Mouse (Mus musculus) neural tube, embryonic 15.5 days (tissue): ENCODE results near the gene Hexim2. TPM values are rescaled to one million over a fixed set of nuclear protein-coding genes. Genes with fewer than 3 reads are reported as not detected.

ENCODE experiments used
- ATAC-seq: fragments of 200-750 bp; cut with Nextera tagmentation; 2 replicates; pipeline ENCODE4 v1.8.0; 2017; ENCODE audit warnings: mild to moderate bottlenecking, moderate TSS enrichment, moderate library complexity; ENCODE audit not compliant: low FRiP score
- H3K27ac ChIP-seq: fragments of 300-500 bp; sonication (generic); replicated peaks from 2 replicates; pipeline ENCODE4 v1.5.1; 2015; ENCODE audit warnings: mild to moderate bottlenecking, inconsistent platforms
- H3K27me3 ChIP-seq: fragments of 300-500 bp; sonication (generic); replicated peaks from 2 replicates; pipeline ENCODE4 v1.6.1; 2015; ENCODE audit warnings: inconsistent platforms
- H3K36me3 ChIP-seq: fragments of 300-500 bp; sonication (generic); 2 replicates; pipeline ENCODE4 v1.6.1; 2015; ENCODE audit warnings: inconsistent platforms
- H3K4me1 ChIP-seq: fragments of 300-500 bp; sonication (generic); 2 replicates; pipeline ENCODE4 v1.6.1; 2015; ENCODE audit warnings: inconsistent platforms
- H3K4me2 ChIP-seq: fragments of 300-500 bp; sonication (generic); 2 replicates; pipeline ENCODE4 v1.6.1; 2015; ENCODE audit warnings: inconsistent platforms, mild to moderate bottlenecking, moderate library complexity
- H3K4me3 ChIP-seq: fragments of 300-500 bp; sonication (generic); replicated peaks from 2 replicates; pipeline ENCODE4 v1.5.1; 2015; ENCODE audit warnings: mild to moderate bottlenecking, inconsistent platforms
- H3K9ac ChIP-seq: fragments of 300-500 bp; sonication (generic); replicated peaks from 2 replicates; pipeline ENCODE4 v1.6.1; 2015; ENCODE audit warnings: mild to moderate bottlenecking, inconsistent platforms
- H3K9me3 ChIP-seq: fragments of 300-500 bp; sonication (generic); replicated peaks from 2 replicates; pipeline ENCODE4 v1.6.1; 2016; ENCODE audit warnings: inconsistent platforms
- WGBS: fragments of 180-500 bp; shearing (Covaris S2); methylation state at CpG from one replicate; pipeline ENCODE4 v1.1.7; 2015; ENCODE audit warnings: mixed read lengths; 5-methylcytosine and 5-hydroxymethylcytosine counted together
- polyA plus RNA-seq: library from polyadenylated mRNA; unstranded; fragments of >200 nt; fragmentation: Nextera tagmentation; extraction: Ambion mirVana; gene quantifications from 2 replicates; pipeline ENCODE4 v1.2.1, GENCODE M21; 2015

Hexim2 gene
- polyA plus RNA-seq, 1 experiment from 2014 or later, result 28.4 TPM

- 76% methylated on average over 4 of the region's 4 CpGs for WGBS
- Histone ChIP-seq H3K27ac (no peak overlapping the region), H3K36me3 (no peaks in the 10 kb centered on the region), H3K9ac (no peak overlapping the region), H3K4me3 (no peak overlapping the region), H3K27me3 (peaks cover 33% of the 10 kb centered on the region), H3K4me1 (peaks cover 41% of the 10 kb centered on the region), H3K4me2 (no peak overlapping the region), H3K9me3 (no peaks in the 10 kb centered on the region)
- no peak for ATAC-seq
These were observed 18.5 kb upstream of the Hexim2 start for GRCm38 (mm10) chr11:103113771-103114170.

- peak overlapping the region; percentile 61 for H3K4me2 ChIP-seq
- peak overlapping the region; percentile 74 for H3K9ac ChIP-seq
- peak overlapping the region; percentile 63 for H3K4me3 ChIP-seq
- peaks cover 45% of the 10 kb centered on the region for H3K4me1 ChIP-seq
- no peaks in the 10 kb centered on the region for H3K36me3 ChIP-seq
- no peak for ATAC-seq
- H3K27me3 ChIP-seq, result peaks cover 33% of the 10 kb centered on the region
- H3K9me3 ChIP-seq, result no peaks in the 10 kb centered on the region
- H3K27ac ChIP-seq, result peak overlapping the region; percentile 97
- 85% methylated on average over 11 of the region's 11 CpGs for WGBS
These were observed 17.8 kb upstream of the Hexim2 start for GRCm38 (mm10) chr11:103114270-103114943.

- whole genome bisulfite sequencing, result under 1% methylated on average over 34 of the region's 34 CpGs
- peak overlapping the region; percentile 97 for H3K27ac ChIP-seq
- H3K4me1 ChIP-seq, result peaks cover 45% of the 10 kb centered on the region
- no peaks in the 10 kb centered on the region for H3K9me3 ChIP-seq
- peak overlapping the region; percentile 74 for H3K9ac ChIP-seq
- H3K27me3 ChIP-seq, result peaks cover 33% of the 10 kb centered on the region
- H3K4me2 ChIP-seq, result peak overlapping the region; percentile 61
- H3K36me3 ChIP-seq, result no peaks in the 10 kb centered on the region
- peak; percentile 79 for ATAC-seq
- peak overlapping the region; percentile 63 for H3K4me3 ChIP-seq
These were observed 16.8 kb upstream of the Hexim2 start for GRCm38 (mm10) chr11:103115163-103116007.

- Histone ChIP-seq H3K4me1 (peaks cover 44% of the 10 kb centered on the region), H3K9me3 (no peaks in the 10 kb centered on the region), H3K36me3 (no peaks in the 10 kb centered on the region), H3K27me3 (peaks cover 25% of the 10 kb centered on the region), H3K4me3 (peak within 1 kb of the TSS; percentile 63), H3K4me2 (peak within 1 kb of the TSS; percentile 90), H3K9ac (peak within 1 kb of the TSS; percentile 74), H3K27ac (peak within 1 kb of the TSS; percentile 97)
- WGBS, result under 1% methylated on average over 53 of the region's 53 CpGs
- ATAC-seq, result peak; percentile 95
These were observed 16.0 kb upstream of the Hexim2 start, which contains the start of gene Hexim1 for GRCm38 (mm10) chr11:103116008-103116818. Hexim1 (plus strand) TSS chr11:103116231.

GRCm38 (mm10) chr11:103116959-103117590, 15.2 kb upstream of the Hexim2 start:
- Histone ChIP-seq H3K4me2 (peak overlapping the region; percentile 90), H3K27ac (peak overlapping the region; percentile 95), H3K27me3 (peaks cover 16% of the 10 kb centered on the region), H3K9ac (peak overlapping the region; percentile 67), H3K36me3 (no peaks in the 10 kb centered on the region), H3K4me1 (peaks cover 36% of the 10 kb centered on the region), H3K9me3 (no peaks in the 10 kb centered on the region), H3K4me3 (peak overlapping the region; percentile 63)
- WGBS, result under 1% methylated on average over 35 of the region's 35 CpGs
- peak; percentile 33; the same call in 1 of the 2 replicates for ATAC-seq

- Histone ChIP-seq H3K9ac (peak overlapping the region; percentile 67), H3K36me3 (no peaks in the 10 kb centered on the region), H3K27me3 (peaks cover 11% of the 10 kb centered on the region; the same call in 1 of the 2 replicates), H3K27ac (peak overlapping the region; percentile 95), H3K4me2 (peak overlapping the region; percentile 90), H3K9me3 (no peaks in the 10 kb centered on the region), H3K4me1 (peaks cover 31% of the 10 kb centered on the region), H3K4me3 (peak overlapping the region; percentile 63)
- WGBS, result under 1% methylated on average over 38 of the region's 38 CpGs
- ATAC-seq, result no peak
These were observed 14.6 kb upstream of the Hexim2 start for GRCm38 (mm10) chr11:103117591-103118009.

GRCm38 (mm10) chr11:103118866-103119265, 13.4 kb upstream of the Hexim2 start:
- peak overlapping the region; percentile 18; the same call in 1 of the 2 replicates for H3K9ac ChIP-seq
- no peak overlapping the region for H3K27ac ChIP-seq
- H3K4me2 ChIP-seq, result peak overlapping the region; percentile 90
- WGBS, result 85% methylated on average over 2 of the region's 2 CpGs
- no peaks in the 10 kb centered on the region for H3K27me3 ChIP-seq
- ATAC-seq, result no peak
- peaks cover 30% of the 10 kb centered on the region for H3K4me1 ChIP-seq
- H3K4me3 ChIP-seq, result peak overlapping the region; percentile 63
- H3K36me3 ChIP-seq, result no peaks in the 10 kb centered on the region
- no peaks in the 10 kb centered on the region for H3K9me3 ChIP-seq

GRCm38 (mm10) chr11:103119609-103120008, 12.6 kb upstream of the Hexim2 start:
- Histone ChIP-seq H3K4me2 (no peak overlapping the region; the same call in 1 of the 2 replicates), H3K36me3 (no peaks in the 10 kb centered on the region), H3K4me3 (no peak overlapping the region), H3K27ac (no peak overlapping the region), H3K9ac (no peak overlapping the region), H3K4me1 (peaks cover 26% of the 10 kb centered on the region), H3K27me3 (no peaks in the 10 kb centered on the region), H3K9me3 (no peaks in the 10 kb centered on the region)
- 53% methylated on average over 5 of the region's 5 CpGs for WGBS
- ATAC-seq, result no peak

GRCm38 (mm10) chr11:103120315-103120714, 11.9 kb upstream of the Hexim2 start:
- H3K4me3 ChIP-seq, result no peak overlapping the region
- 72% methylated on average over 5 of the region's 5 CpGs for WGBS
- H3K27me3 ChIP-seq, result no peaks in the 10 kb centered on the region
- no peak for ATAC-seq
- H3K4me1 ChIP-seq, result peaks cover 22% of the 10 kb centered on the region
- no peak overlapping the region for H3K4me2 ChIP-seq
- no peak overlapping the region for H3K9ac ChIP-seq
- H3K9me3 ChIP-seq, result no peaks in the 10 kb centered on the region
- no peak overlapping the region for H3K27ac ChIP-seq
- H3K36me3 ChIP-seq, result no peaks in the 10 kb centered on the region

GRCm38 (mm10) chr11:103132576-103133455, 587 bp downstream of the Hexim2 start:
- no peaks in the 10 kb centered on the region for H3K27me3 ChIP-seq
- ATAC-seq, result peak; percentile 93
- peak overlapping the region; percentile 99 for H3K27ac ChIP-seq
- peak overlapping the region; percentile 80 for H3K4me3 ChIP-seq
- H3K36me3 ChIP-seq, result no peaks in the 10 kb centered on the region
- peak overlapping the region; percentile 94 for H3K9ac ChIP-seq
- peaks cover 54% of the 10 kb centered on the region for H3K4me1 ChIP-seq
- WGBS, result under 1% methylated on average over 51 of the region's 58 CpGs
- no peaks in the 10 kb centered on the region for H3K9me3 ChIP-seq
- peak overlapping the region; percentile 85 for H3K4me2 ChIP-seq
